Mouse (Mus musculus) lung, postnatal 0 days (tissue): Measurements from ENCODE around the gene Rpn1. TPM values are rescaled to one million over a fixed set of nuclear protein-coding genes. Genes with fewer than 3 reads are reported as not detected.

Source experiments
- ATAC-seq: fragments of 200-750 bp; cut with Nextera tagmentation; 2 replicates; pipeline ENCODE4 v1.8.0; 2017; ENCODE audit warnings: moderate library complexity
- DNase-seq: peaks from one replicate; pipeline ENCODE4 v3.0.0-alpha.2; 2016; ENCODE audit warnings: low spot score
- H3K27ac ChIP-seq: fragments of 300-500 bp; sonication (generic); 2 replicates; pipeline ENCODE4 v1.5.1; 2014; ENCODE audit warnings: antibody characterized with exemption, mild to moderate bottlenecking, low read length, mixed read lengths
- H3K27me3 ChIP-seq: fragments of 300-500 bp; sonication (generic); replicated peaks from 2 replicates; pipeline ENCODE4 v1.6.1; 2014; ENCODE audit warnings: low read length, mixed read lengths; ENCODE audit not compliant: insufficient read depth
- H3K36me3 ChIP-seq: fragments of 300-500 bp; sonication (generic); 2 replicates; pipeline ENCODE4 v1.6.1; 2014; ENCODE audit warnings: low read length, mixed read lengths; ENCODE audit not compliant: insufficient read depth
- H3K4me1 ChIP-seq: fragments of 300-500 bp; sonication (generic); 2 replicates; pipeline ENCODE4 v1.6.1; 2014; ENCODE audit warnings: antibody characterized with exemption, low read depth, low read length, mixed read lengths; ENCODE audit not compliant: insufficient read depth
- H3K4me2 ChIP-seq: fragments of 300-500 bp; sonication (generic); replicated peaks from 2 replicates; pipeline ENCODE4 v1.6.1; 2014; ENCODE audit warnings: low read depth, mild to moderate bottlenecking, low read length, moderate library complexity, mixed read lengths
- H3K4me3 ChIP-seq: fragments of 300-500 bp; sonication (generic); 2 replicates; pipeline ENCODE4 v1.5.1; 2014; ENCODE audit warnings: low read depth, low read length
- H3K9ac ChIP-seq: fragments of 300-500 bp; sonication (generic); replicated peaks from 2 replicates; pipeline ENCODE4 v1.6.1; 2014; ENCODE audit warnings: low read depth, mild to moderate bottlenecking
- H3K9me3 ChIP-seq: fragments of 300-500 bp; sonication (generic); 2 replicates; pipeline ENCODE4 v1.6.1; 2016; ENCODE audit warnings: low read length, mixed read lengths
- CTCF ChIP-seq: IDR thresholded peaks from 2 replicates; pipeline ENCODE4 v1.5.1; 2016; ENCODE audit warnings: antibody characterized with exemption, mild to moderate bottlenecking
- EP300 ChIP-seq: IDR thresholded peaks from 2 replicates; pipeline ENCODE4 v1.6.1; 2016; ENCODE audit warnings: antibody characterized with exemption, mild to moderate bottlenecking, control low read depth
- WGBS: fragments of 180-500 bp; shearing (Covaris S2); extraction: QIAGEN DNeasy Blood & Tissue Kit; methylation state at CpG from one replicate; pipeline ENCODE4 v1.1.7; 2014; 5-methylcytosine and 5-hydroxymethylcytosine counted together
- polyA plus RNA-seq: library from polyadenylated mRNA; unstranded; fragments of >200 nt; fragmentation: Nextera tagmentation; extraction: Ambion mirVana; gene quantifications from 2 replicates; pipeline ENCODE4 v1.2.1, GENCODE M21; 2015

The Rpn1 gene
- polyA plus RNA-seq, 1 experiment from 2014 or later = 209 TPM

GRCm38 (mm10) chr6:88044577-88045405, 39.5 kb upstream of the Rpn1 start, which contains the start of gene Rab7:
TSS of gene Rab7 (minus strand) at chr6:88045270.
- peak within 1 kb of the TSS; percentile 92 for H3K27ac ChIP-seq
- WGBS = under 1% methylated on average over 50 of the region's 82 CpGs
- peak within 1 kb of the TSS; percentile 93 for H3K4me3 ChIP-seq
- H3K27me3 ChIP-seq = no peaks in the 10 kb centered on the region
- H3K9ac ChIP-seq = peak within 1 kb of the TSS; percentile 98
- H3K9me3 ChIP-seq = no peaks in the 10 kb centered on the region
- DNase-seq (peak; percentile 98), ATAC-seq (peak; percentile 99)
- peak within 1 kb of the TSS; percentile 78 for H3K4me2 ChIP-seq
- no peaks in the 10 kb centered on the region for H3K36me3 ChIP-seq
- peaks cover 9% of the 10 kb centered on the region; the same call in 1 of the 2 replicates for H3K4me1 ChIP-seq
- no peak for TF ChIP-seq CTCF
- no peak; the same call in 1 of the 2 replicates for TF ChIP-seq EP300

- TF ChIP-seq CTCF = no peak
- TF ChIP-seq EP300 = no peak
- Histone ChIP-seq H3K4me1 (peaks cover 9% of the 10 kb centered on the region; the same call in 1 of the 2 replicates), H3K27ac (no peak overlapping the region), H3K9me3 (no peaks in the 10 kb centered on the region), H3K36me3 (no peaks in the 10 kb centered on the region), H3K4me2 (peak overlapping the region; percentile 17; the same call in 1 of the 2 replicates), H3K4me3 (peak overlapping the region; percentile 93; the same call in 1 of the 2 replicates), H3K27me3 (no peaks in the 10 kb centered on the region), H3K9ac (no peak overlapping the region)
- ATAC-seq = no peak
- no peak for DNase-seq
- WGBS = 25% methylated on average over 3 of the region's 3 CpGs
Observed at GRCm38 (mm10) chr6:88045406-88045766, 38.9 kb upstream of the Rpn1 start.

- ATAC-seq = no peak
- Histone ChIP-seq H3K9ac (no peak overlapping the region), H3K36me3 (no peaks in the 10 kb centered on the region), H3K4me1 (peaks cover 9% of the 10 kb centered on the region; the same call in 1 of the 2 replicates), H3K27me3 (no peaks in the 10 kb centered on the region), H3K4me2 (no peak overlapping the region), H3K27ac (no peak overlapping the region), H3K9me3 (no peaks in the 10 kb centered on the region), H3K4me3 (no peak overlapping the region)
- TF ChIP-seq CTCF (no peak), EP300 (no peak)
- DNase-seq = peak; percentile 40
- 71% methylated on average over 5 of the region's 5 CpGs for WGBS
Observed at GRCm38 (mm10) chr6:88047853-88048252, 36.4 kb upstream of the Rpn1 start.

- H3K27ac ChIP-seq = no peak overlapping the region
- no peak for DNase-seq
Observed at GRCm38 (mm10) chr6:88049008-88049407, 35.3 kb upstream of the Rpn1 start.

GRCm38 (mm10) chr6:88051206-88051605, 33.1 kb upstream of the Rpn1 start:
- 78% methylated on average over 5 of the region's 5 CpGs for WGBS
- Histone ChIP-seq H3K27me3 (no peaks in the 10 kb centered on the region), H3K4me3 (no peak overlapping the region), H3K36me3 (no peaks in the 10 kb centered on the region), H3K9me3 (no peaks in the 10 kb centered on the region), H3K27ac (no peak overlapping the region), H3K4me1 (peaks cover 10% of the 10 kb centered on the region; the same call in 1 of the 2 replicates), H3K9ac (no peak overlapping the region), H3K4me2 (no peak overlapping the region)
- ATAC-seq (peak; percentile 21; the same call in 1 of the 2 replicates), DNase-seq (peak; percentile 70)
- peak; percentile 26; the same call in 1 of the 2 replicates for TF ChIP-seq EP300
- TF ChIP-seq CTCF = no peak

More at GRCm38 (mm10) chr6:88049008-88049407, 35.3 kb upstream of the Rpn1 start:
- H3K36me3 ChIP-seq = no peaks in the 10 kb centered on the region
- H3K9ac ChIP-seq = no peak overlapping the region
- WGBS = 43% methylated on average over 6 of the region's 6 CpGs
- ATAC-seq = no peak
- no peak for TF ChIP-seq EP300
- no peak for TF ChIP-seq CTCF
- no peak overlapping the region for H3K4me3 ChIP-seq
- peaks cover 6% of the 10 kb centered on the region; the same call in 1 of the 2 replicates for H3K4me1 ChIP-seq
- H3K9me3 ChIP-seq = no peaks in the 10 kb centered on the region
- H3K27me3 ChIP-seq = no peaks in the 10 kb centered on the region
- H3K4me2 ChIP-seq = no peak overlapping the region

GRCm38 (mm10) chr6:88053228-88054080, 30.8 kb upstream of the Rpn1 start:
- Histone ChIP-seq H3K27me3 (no peaks in the 10 kb centered on the region), H3K4me2 (no peak overlapping the region), H3K4me1 (peaks cover 10% of the 10 kb centered on the region; the same call in 1 of the 2 replicates), H3K36me3 (no peaks in the 10 kb centered on the region), H3K4me3 (no peak overlapping the region), H3K9me3 (no peaks in the 10 kb centered on the region), H3K9ac (no peak overlapping the region), H3K27ac (peak overlapping the region; percentile 55)
- TF ChIP-seq EP300 (peak; percentile 57), CTCF (no peak)
- DNase-seq (peak; percentile 52), ATAC-seq (peak; percentile 73)
- WGBS = 29% methylated on average over 11 of the region's 11 CpGs
